Mouse (Mus musculus) heart, embryonic 16.5 days (tissue): ENCODE measurements around the gene Syap1. TPM values are rescaled to one million over a fixed set of nuclear protein-coding genes. Genes with fewer than 3 reads are reported as not detected.

Experiments used
- ATAC-seq: fragments of 200-750 bp; cut with Nextera tagmentation; replicated peaks from 2 replicates; pipeline ENCODE4 v1.8.0; 2017; ENCODE audit warnings: moderate number of reproducible peaks; ENCODE audit not compliant: insufficient read depth, low FRiP score; ENCODE audit errors: extremely low read depth
- H3K27ac ChIP-seq: fragments of 300-500 bp; sonication (generic); 2 replicates; pipeline ENCODE4 v1.5.1; 2014; ENCODE audit warnings: mild to moderate bottlenecking, low read length, control low read depth, moderate library complexity
- H3K27me3 ChIP-seq: fragments of 300-500 bp; sonication (generic); 2 replicates; pipeline ENCODE4 v1.6.1; 2014; ENCODE audit warnings: low read length, mixed read lengths; ENCODE audit not compliant: control insufficient read depth, insufficient read depth
- H3K36me3 ChIP-seq: fragments of 300-500 bp; sonication (generic); 2 replicates; pipeline ENCODE4 v1.6.1; 2014; ENCODE audit not compliant: control insufficient read depth, insufficient read depth
- H3K4me1 ChIP-seq: fragments of 300-500 bp; sonication (generic); 2 replicates; pipeline ENCODE4 v1.6.1; 2014; ENCODE audit warnings: low read length, mixed read lengths; ENCODE audit not compliant: control insufficient read depth, insufficient read depth
- H3K4me2 ChIP-seq: fragments of 300-500 bp; sonication (generic); 2 replicates; pipeline ENCODE4 v1.6.1; 2014; ENCODE audit warnings: low read depth, mild to moderate bottlenecking, control low read depth, low read length
- H3K4me3 ChIP-seq: fragments of 300-500 bp; sonication (generic); 2 replicates; pipeline ENCODE4 v1.5.1; 2014; ENCODE audit warnings: mild to moderate bottlenecking, control low read depth, low read length
- H3K9ac ChIP-seq: fragments of 300-500 bp; sonication (generic); 2 replicates; pipeline ENCODE4 v1.6.1; 2014; ENCODE audit warnings: low read length, control low read depth
- H3K9me3 ChIP-seq: fragments of 300-500 bp; sonication (generic); replicated peaks from 2 replicates; pipeline ENCODE4 v1.6.1; 2016; ENCODE audit warnings: low read length; ENCODE audit not compliant: control insufficient read depth
- WGBS: fragments of 180-500 bp; shearing (Covaris S2); extraction: QIAGEN DNeasy Blood & Tissue Kit; methylation state at CpG from one replicate; pipeline ENCODE4 v1.1.7; 2014; 5-methylcytosine and 5-hydroxymethylcytosine counted together
- polyA plus RNA-seq: library from polyadenylated mRNA; unstranded; fragments of >200 nt; fragmentation: Nextera tagmentation; extraction: Ambion mirVana; gene quantifications from 2 replicates; pipeline ENCODE4 v1.2.1, GENCODE M21; 2015

Syap1 gene
- 24.3 and 30.2 TPM in 2 replicates for polyA plus RNA-seq

GRCm38 (mm10) chrX:162887931-162888511, at the start of gene Syap1:
Gene Syap1 (minus strand): TSS chrX:162888447.
- Histone ChIP-seq H3K4me1 (peaks cover 5% of the 10 kb centered on the region), H3K27me3 (no peaks in the 10 kb centered on the region), H3K9ac (peak within 1 kb of the TSS; percentile 88), H3K36me3 (no peaks in the 10 kb centered on the region), H3K27ac (peak within 1 kb of the TSS; percentile 66), H3K4me3 (peak within 1 kb of the TSS; percentile 78), H3K4me2 (peak within 1 kb of the TSS; percentile 66), H3K9me3 (no peaks in the 10 kb centered on the region)
- WGBS: 14% methylated on average over 43 of the region's 47 CpGs
- peak; percentile 94 for ATAC-seq

- H3K27ac ChIP-seq: no peak overlapping the region
- H3K9me3 ChIP-seq: no peaks in the 10 kb centered on the region
- peaks cover 12% of the 10 kb centered on the region for H3K36me3 ChIP-seq
- H3K4me2 ChIP-seq: no peak overlapping the region
- no peak overlapping the region for H3K9ac ChIP-seq
- 89% methylated on average over 2 of the region's 2 CpGs for WGBS
- H3K4me3 ChIP-seq: no peak overlapping the region
- H3K4me1 ChIP-seq: no peaks in the 10 kb centered on the region
- ATAC-seq: no peak
- no peaks in the 10 kb centered on the region for H3K27me3 ChIP-seq
These were observed 43.2 kb upstream of the Syap1 start for GRCm38 (mm10) chrX:162931467-162931866.

GRCm38 (mm10) chrX:162921487-162922125, 33.4 kb upstream of the Syap1 start:
- H3K4me3 ChIP-seq: no peak overlapping the region
- no peak overlapping the region for H3K4me2 ChIP-seq
- no peak overlapping the region for H3K27ac ChIP-seq
- no peak for ATAC-seq
- H3K9ac ChIP-seq: no peak overlapping the region
- 0 out of 2 replicates have a peak, but pooled peaks cover 4% of the 10 kb centered on the region for H3K36me3 ChIP-seq
- H3K9me3 ChIP-seq: no peaks in the 10 kb centered on the region
- H3K4me1 ChIP-seq: no peaks in the 10 kb centered on the region
- 80% methylated on average over 8 of the region's 8 CpGs for WGBS
- H3K27me3 ChIP-seq: no peaks in the 10 kb centered on the region

GRCm38 (mm10) chrX:162915697-162916096, 27.4 kb upstream of the Syap1 start:
- no peak overlapping the region for H3K27ac ChIP-seq
- H3K4me3 ChIP-seq: no peak overlapping the region
- H3K9ac ChIP-seq: no peak overlapping the region
- H3K27me3 ChIP-seq: no peaks in the 10 kb centered on the region
- no peak for ATAC-seq
- H3K4me2 ChIP-seq: no peak overlapping the region
- WGBS: 24% methylated on average over 5 of the region's 5 CpGs
- H3K4me1 ChIP-seq: no peaks in the 10 kb centered on the region
- no peaks in the 10 kb centered on the region for H3K9me3 ChIP-seq
- peaks cover 7% of the 10 kb centered on the region; the same call in 1 of the 2 replicates for H3K36me3 ChIP-seq

- Histone ChIP-seq H3K36me3 (peaks cover 13% of the 10 kb centered on the region; the same call in 1 of the 2 replicates), H3K9ac (no peak overlapping the region), H3K4me3 (no peak overlapping the region), H3K27me3 (no peaks in the 10 kb centered on the region), H3K4me2 (no peak overlapping the region), H3K4me1 (no peaks in the 10 kb centered on the region), H3K9me3 (no peaks in the 10 kb centered on the region), H3K27ac (no peak overlapping the region)
- 91% methylated on average over 3 of the region's 3 CpGs for WGBS
- ATAC-seq: no peak
These were observed 25.4 kb upstream of the Syap1 start for GRCm38 (mm10) chrX:162913651-162914050.

- peaks cover 7% of the 10 kb centered on the region; the same call in 1 of the 2 replicates for H3K36me3 ChIP-seq
- 58% methylated on average over 3 of the region's 3 CpGs for WGBS
- no peak overlapping the region for H3K4me2 ChIP-seq
- no peak overlapping the region for H3K4me3 ChIP-seq
- no peaks in the 10 kb centered on the region for H3K9me3 ChIP-seq
- no peak overlapping the region for H3K9ac ChIP-seq
- H3K27me3 ChIP-seq: no peaks in the 10 kb centered on the region
- no peak for ATAC-seq
- H3K4me1 ChIP-seq: 0 out of 2 replicates have a peak, but pooled peaks cover 3% of the 10 kb centered on the region
- H3K27ac ChIP-seq: no peak overlapping the region
These were observed 19.3 kb upstream of the Syap1 start for GRCm38 (mm10) chrX:162907554-162907953.

- no peaks in the 10 kb centered on the region for H3K36me3 ChIP-seq
- peak overlapping the region; percentile 77 for H3K27ac ChIP-seq
- ATAC-seq: peak; percentile 71
- no peaks in the 10 kb centered on the region for H3K9me3 ChIP-seq
- H3K4me1 ChIP-seq: 0 out of 2 replicates have a peak, but pooled peaks cover 5% of the 10 kb centered on the region
- H3K4me3 ChIP-seq: peak overlapping the region; percentile 74
- 19% methylated on average over 28 of the region's 29 CpGs for WGBS
- peak overlapping the region; percentile 65 for H3K4me2 ChIP-seq
- H3K27me3 ChIP-seq: no peaks in the 10 kb centered on the region
- H3K9ac ChIP-seq: peak overlapping the region; percentile 79
These were observed 13.9 kb upstream of the Syap1 start for GRCm38 (mm10) chrX:162902040-162902734.

GRCm38 (mm10) chrX:162901371-162902039, 13.3 kb upstream of the Syap1 start:
- 20% methylated on average over 19 of the region's 25 CpGs for WGBS
- Histone ChIP-seq H3K4me3 (peak overlapping the region; percentile 74), H3K27me3 (no peaks in the 10 kb centered on the region), H3K27ac (peak overlapping the region; percentile 77), H3K9me3 (no peaks in the 10 kb centered on the region), H3K9ac (peak overlapping the region; percentile 79), H3K36me3 (no peaks in the 10 kb centered on the region), H3K4me2 (peak overlapping the region; percentile 65), H3K4me1 (0 out of 2 replicates have a peak, but pooled peaks cover 5% of the 10 kb centered on the region)
- ATAC-seq: peak; percentile 87
